Mouse (Mus musculus) heart, postnatal 10 days (tissue): ENCODE measurements around the gene Gatad2b. TPM values are rescaled to one million over a fixed set of nuclear protein-coding genes. Genes with fewer than 3 reads are reported as not detected.
"Not testable (repeated sequence)": the region's sequence is repeated elsewhere in the genome, so short reads cannot be mapped to it uniquely, and the experiment has no call there.

Experiments used
- DNase-seq, 2 experiments: peaks; one replicate each; pipeline ENCODE4 v3.0.0; 2021
- intact Hi-C: fragments of 180-260 bp; cut with DNase I; formaldehyde crosslinking; loops from one replicate; pipeline ENCODE4 v1.15.1; 2025
- total RNA-seq, 2 experiments: library from RNA; stranded (reverse); gene quantifications; 2 replicates each; pipeline ENCODE4 v1.2.3; 2021

Gene Gatad2b
- total RNA-seq, 2 experiments from 2014 or later: 56.6 to 59.5 TPM

DNA sequence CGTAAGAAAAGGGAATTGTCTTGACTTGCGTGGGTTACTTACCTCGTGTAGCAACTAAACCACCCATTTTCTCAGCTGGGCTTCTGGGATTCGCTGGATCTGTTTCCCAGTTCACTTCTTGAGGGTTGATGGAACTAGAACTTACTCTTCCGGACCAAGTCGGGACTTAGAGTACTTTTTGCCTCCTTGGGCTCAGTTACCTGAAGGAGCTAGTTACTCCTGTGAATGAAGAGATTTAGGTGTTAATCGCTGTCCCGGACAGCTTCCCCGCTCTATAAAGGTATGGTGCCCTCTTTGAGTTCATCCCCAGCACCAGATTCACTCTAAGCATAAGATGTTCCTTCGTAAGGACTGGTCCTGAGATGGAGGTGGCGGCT lies 1.1 kb downstream of the Gatad2b start:
- intact Hi-C loops: no loop called here
- DNase-seq: peak; percentile 22 to 34

- DNase-seq: no peak
- intact Hi-C loops: no loop called here
These were observed 1.7 kb downstream of the Gatad2b start for GRCm38 (mm10) chr3:90294651-90295050.

GRCm38 (mm10) chr3:90305801-90306200 lies 12.8 kb downstream of the Gatad2b start:
- no peak for DNase-seq
- intact Hi-C loops: no loop called here

- intact Hi-C loops: no loop called here
- DNase-seq: no peak
These were observed 16.6 kb downstream of the Gatad2b start for GRCm38 (mm10) chr3:90309589-90309988.

GRCm38 (mm10) chr3:90313367-90313766 lies 20.4 kb downstream of the Gatad2b start:
- intact Hi-C loops: no loop called here
- no peak for DNase-seq

- no peak for DNase-seq
- intact Hi-C loops: no loop called here
These were observed 21.3 kb downstream of the Gatad2b start for GRCm38 (mm10) chr3:90314241-90314640.

- intact Hi-C loops: no loop called here
- peak in 1 of 2 experiments; percentile 35 for DNase-seq
These were observed 29.3 kb downstream of the Gatad2b start for GRCm38 (mm10) chr3:90322289-90322688.

- DNase-seq: peak; percentile 79 to 80
- intact Hi-C loops: no loop called here
These were observed 30.1 kb downstream of the Gatad2b start for GRCm38 (mm10) chr3:90323119-90323518.

DNA sequence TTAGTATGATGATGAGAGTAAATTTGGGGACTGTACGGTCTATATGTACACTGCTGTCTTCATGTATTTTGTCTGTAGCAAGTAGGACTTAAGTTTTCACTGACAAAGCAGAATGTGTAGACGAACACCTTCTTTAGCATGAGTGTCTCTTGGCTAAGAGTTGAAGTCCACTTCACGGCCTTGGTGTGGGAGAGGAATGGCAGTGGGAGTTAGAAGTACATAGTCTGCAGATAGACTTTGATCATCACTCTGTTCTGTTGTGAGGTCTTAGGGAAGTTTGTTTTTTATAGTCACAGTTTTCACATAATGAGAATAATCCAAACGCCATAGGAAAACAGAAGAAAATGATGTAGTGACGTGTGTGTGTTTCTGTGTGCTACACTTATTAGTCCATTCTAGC lies 39.5 kb downstream of the Gatad2b start:
- intact Hi-C loops: no loop called here

GRCm38 (mm10) chr3:90335517-90335916 lies 42.5 kb downstream of the Gatad2b start:
- no peak for DNase-seq
- intact Hi-C loops: no loop called here

More for the DNA sequence above, 39.5 kb downstream of the Gatad2b start:
- DNase-seq: no peak

DNA sequence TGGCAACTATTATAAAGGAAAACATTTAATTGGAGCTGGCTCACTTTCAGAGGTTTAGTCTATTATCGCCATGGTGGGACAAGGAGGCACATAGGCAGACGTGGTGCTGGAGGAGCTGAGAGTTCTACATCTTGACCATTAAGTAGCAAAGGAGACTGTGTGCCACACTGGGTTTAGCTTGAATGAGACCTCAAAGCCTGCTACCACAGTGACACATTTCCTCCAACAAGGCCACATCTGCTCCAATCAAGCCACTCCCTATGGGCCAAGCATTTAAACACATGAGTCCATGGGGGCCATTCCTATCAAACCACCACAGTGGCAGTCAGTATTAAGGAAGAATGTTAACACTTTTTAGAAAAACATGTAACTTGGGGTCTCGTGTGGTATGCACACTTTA lies 45.2 kb downstream of the Gatad2b start:
- no peak for DNase-seq
- intact Hi-C loops: no loop called here

- intact Hi-C loops: no loop called here
- DNase-seq: no peak
These were observed 47.2 kb downstream of the Gatad2b start for GRCm38 (mm10) chr3:90340177-90340576.

DNA sequence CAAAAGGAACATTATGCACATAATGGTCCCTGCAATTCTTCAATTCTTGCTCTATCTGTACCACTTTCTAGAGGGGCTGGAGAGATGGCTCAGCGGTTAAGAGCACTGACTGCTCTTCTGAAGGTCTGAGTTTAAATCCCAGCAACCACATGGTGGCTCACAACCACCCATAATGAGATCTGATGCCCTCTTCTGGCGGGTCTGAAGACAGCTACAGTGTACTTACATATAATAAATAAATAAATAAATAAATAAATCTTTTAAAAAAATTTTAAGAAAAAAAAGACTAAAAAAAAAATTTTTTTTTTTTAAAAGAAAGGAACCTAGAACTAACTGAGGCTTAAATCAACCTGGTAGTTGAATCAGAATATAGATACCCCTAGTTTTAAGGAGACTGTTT lies 49.9 kb downstream of the Gatad2b start:
- DNase-seq, intact Hi-C loops: not testable (repeated sequence)

GRCm38 (mm10) chr3:90347847-90348246 lies 54.9 kb downstream of the Gatad2b start:
- DNase-seq: no peak
- intact Hi-C loops: no loop called here

DNA sequence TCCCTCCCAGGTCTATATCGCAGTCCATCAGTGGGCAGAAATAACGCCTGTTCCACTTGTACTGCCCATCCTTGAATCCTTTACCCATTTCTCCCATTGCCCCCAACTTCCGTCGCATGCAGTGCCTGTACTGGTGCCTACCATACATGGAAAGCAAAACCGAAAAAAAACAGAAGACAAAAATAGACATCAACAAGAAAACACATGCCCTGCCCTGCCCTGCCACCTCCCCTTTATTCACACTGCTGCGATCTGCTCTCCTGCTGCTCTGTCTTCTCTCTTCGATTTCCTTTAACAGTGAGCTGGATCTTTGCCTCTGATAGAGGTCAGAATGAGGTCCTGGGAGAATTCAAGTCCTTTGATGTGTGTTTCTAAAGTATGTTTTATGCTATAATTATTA lies 65.0 kb downstream of the Gatad2b start:
- intact Hi-C loops: no loop called here
- no peak for DNase-seq

- intact Hi-C loops: no loop called here
- DNase-seq: no peak
These were observed 66.3 kb downstream of the Gatad2b start for GRCm38 (mm10) chr3:90359230-90359629.

GRCm38 (mm10) chr3:90361476-90361875 lies 68.5 kb downstream of the Gatad2b start:
- DNase-seq: no peak
- intact Hi-C loops: no loop called here

GRCm38 (mm10) chr3:90362346-90362745 lies 69.4 kb downstream of the Gatad2b start:
- no peak for DNase-seq
- intact Hi-C loops: no loop called here

- no peak for DNase-seq
- intact Hi-C loops: no loop called here
These were observed 74.1 kb downstream of the Gatad2b start for GRCm38 (mm10) chr3:90367001-90367632.

DNA sequence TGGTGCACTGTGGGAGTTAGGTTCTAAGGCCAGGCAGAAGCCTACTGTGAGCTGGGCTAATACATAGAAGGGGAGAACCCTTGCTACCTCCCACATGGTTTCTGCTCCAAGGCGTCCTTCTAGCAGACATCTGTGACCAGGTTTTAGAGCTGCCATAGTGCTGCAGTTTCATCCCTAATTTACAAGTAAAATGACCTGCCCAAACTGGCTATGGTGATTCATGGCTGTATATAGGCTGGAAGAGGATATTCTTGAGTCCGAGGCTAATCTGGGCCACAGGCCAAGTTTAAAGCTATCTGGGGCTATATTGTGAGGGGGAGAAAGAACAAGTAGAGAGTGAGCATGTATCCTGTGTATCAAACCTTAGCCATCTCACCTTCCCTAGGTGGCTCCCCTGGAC lies 76.1 kb downstream of the Gatad2b start:
- DNase-seq: no peak
- intact Hi-C loops: no loop called here

- intact Hi-C loops: loop anchor here (2.0 kb wide), 1 partner anchor 81 kb away; no protein-coding TSS in a partner anchor
- DNase-seq: no peak
These were observed 78.9 kb downstream of the Gatad2b start for GRCm38 (mm10) chr3:90371857-90372256.

DNA sequence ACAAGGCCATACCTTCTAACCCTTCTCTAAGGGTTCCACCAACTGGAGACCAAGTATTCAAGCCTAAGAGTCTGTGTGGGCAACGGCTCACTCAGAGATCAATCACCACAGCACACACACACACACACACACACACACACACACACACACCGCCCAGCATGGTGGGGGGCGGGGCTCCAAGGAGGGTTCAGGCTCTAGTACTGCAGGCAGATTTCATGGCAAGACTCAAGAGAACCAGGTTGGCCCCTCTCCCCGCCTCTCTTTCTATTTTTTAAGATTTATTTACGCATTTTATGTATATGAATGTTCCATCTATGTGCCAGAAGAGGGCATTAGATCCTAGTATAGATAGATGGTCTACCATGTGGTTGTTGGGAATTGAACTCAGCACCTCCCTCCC lies 79.8 kb downstream of the Gatad2b start:
- DNase-seq: no peak
- intact Hi-C loops: loop anchor here (1.0 to 2.0 kb wide), 3 partner anchors 82 to 153 kb away; partner anchors contain the start of gene Dennd4b
